Mouse (Mus musculus): ENCODE results near the gene U2af1l4.
A peak's percentile ranks its signal among the peaks of the same experiment; 100 is the strongest.

Gene U2af1l4

DNA sequence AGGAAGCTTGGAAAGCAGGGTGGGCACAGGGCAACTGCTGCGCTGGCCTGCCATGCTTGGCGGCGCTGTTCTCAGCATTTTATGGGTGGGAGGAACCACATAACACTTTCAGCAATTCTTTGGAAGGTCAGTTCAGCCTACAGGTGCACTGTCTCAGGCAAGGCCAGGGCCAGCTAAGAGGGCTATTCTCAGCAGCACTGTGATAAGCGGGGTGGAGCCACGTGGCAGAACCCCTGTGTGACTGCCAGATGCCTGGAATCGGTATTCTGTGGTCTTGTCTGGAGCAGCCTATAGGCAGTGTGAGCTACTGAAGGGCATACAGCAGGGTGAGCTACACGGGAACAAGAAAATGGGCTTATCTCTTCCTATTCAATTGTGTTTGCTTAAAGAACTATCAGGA lies 46.9 kb downstream of the U2af1l4 start:
- DNase-seq (ENCODE audit: low read depth): no peak

GRCm38 (mm10) chr7:30612654-30613402 lies 49.7 kb downstream of the U2af1l4 start, which contains the start of gene Upk1a:
Gene Upk1a, minus strand, starts transcription at chr7:30612847.
- no peak for DNase-seq (ENCODE audit: low read depth)

- peak; percentile 76 for DNase-seq (ENCODE audit: low read depth)
Observed at GRCm38 (mm10) chr7:30613529-30614112, 50.5 kb downstream of the U2af1l4 start.

DNA sequence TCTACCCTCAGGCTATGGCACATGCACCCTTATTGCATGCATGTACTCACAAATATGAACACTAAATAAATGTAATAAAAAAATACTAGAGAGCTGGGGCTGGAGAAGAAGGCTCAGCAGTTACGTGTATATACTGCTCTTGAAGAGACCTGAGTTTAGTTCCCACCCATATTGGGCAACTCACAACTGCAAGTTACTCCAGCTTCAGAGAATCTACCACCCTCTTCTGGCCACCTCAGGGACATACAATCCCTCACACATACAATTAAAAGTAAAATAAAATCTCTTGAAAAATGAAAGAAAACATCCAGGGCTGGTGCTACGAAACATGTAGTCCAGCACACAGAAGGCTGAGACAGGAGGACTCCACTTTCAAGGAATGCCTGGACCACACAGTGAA lies 51.4 kb downstream of the U2af1l4 start:
- DNase-seq (ENCODE audit: low read depth): peak; percentile 60

All from naive thymus-derived CD4-positive, alpha-beta T cell, adult 2 months (primary cell).